Mouse (Mus musculus) heart, adult 8-10 months (tissue): ENCODE data around the gene Scaper. TPM values are rescaled to one million over a fixed set of nuclear protein-coding genes. Genes with fewer than 3 reads are reported as not detected.

ENCODE experiments used
- DNase-seq: peaks from one replicate; pipeline ENCODE4 v3.0.0; 2022; ENCODE audit warnings: low spot score
- total RNA-seq, 4 experiments: library from RNA; stranded (reverse); gene quantifications; 2 replicates each; pipeline ENCODE4 v1.2.4; 2022

Scaper gene
- total RNA-seq, 4 experiments from 2014 or later: 17.3 to 20.1 (median 18.1) TPM

- no peak for DNase-seq
These were observed 329.0 kb downstream of the Scaper start for GRCm38 (mm10) chr9:55608701-55609531.

GRCm38 (mm10) chr9:55598594-55598993 lies 339.3 kb downstream of the Scaper start:
- DNase-seq: no peak

- no peak for DNase-seq
These were observed 351.8 kb downstream of the Scaper start for GRCm38 (mm10) chr9:55586141-55586540.

- DNase-seq: no peak
These were observed 356.5 kb downstream of the Scaper start for GRCm38 (mm10) chr9:55581414-55581813.

GRCm38 (mm10) chr9:55576571-55576970 lies 361.3 kb downstream of the Scaper start:
- DNase-seq: no peak

GRCm38 (mm10) chr9:55571071-55571470 lies 366.8 kb downstream of the Scaper start:
- DNase-seq: no peak

- no peak for DNase-seq
These were observed 369.3 kb downstream of the Scaper start for GRCm38 (mm10) chr9:55568466-55569159.

- DNase-seq: no peak
These were observed 377.0 kb downstream of the Scaper start for GRCm38 (mm10) chr9:55560960-55561359.

- DNase-seq: no peak
These were observed 382.9 kb downstream of the Scaper start for GRCm38 (mm10) chr9:55554986-55555385.

GRCm38 (mm10) chr9:55549302-55549890 lies 388.5 kb downstream of the Scaper start:
- DNase-seq: no peak

- DNase-seq: no peak
These were observed 389.0 kb downstream of the Scaper start for GRCm38 (mm10) chr9:55548871-55549270.

- DNase-seq: no peak
These were observed 391.5 kb downstream of the Scaper start for GRCm38 (mm10) chr9:55546176-55547010.

GRCm38 (mm10) chr9:55545556-55546175 lies 392.3 kb downstream of the Scaper start:
- no peak for DNase-seq

GRCm38 (mm10) chr9:55544861-55545555 lies 392.9 kb downstream of the Scaper start:
- DNase-seq: no peak

GRCm38 (mm10) chr9:55543703-55544401 lies 394.1 kb downstream of the Scaper start:
- DNase-seq: no peak

- no peak for DNase-seq
These were observed 394.6 kb downstream of the Scaper start for GRCm38 (mm10) chr9:55543336-55543702.

- DNase-seq: no peak
These were observed 395.3 kb downstream of the Scaper start for GRCm38 (mm10) chr9:55542366-55543325.

GRCm38 (mm10) chr9:55541681-55542365 lies 396.1 kb downstream of the Scaper start:
- no peak for DNase-seq
